Mouse (Mus musculus): ENCODE measurements at regions not wholly inside any gene's neighbourhood (a gene's known extent, or its start where the extent isn't known, plus 50 kb on each side); places are given as distances from the start of the nearest gene placed in this dataset.

GRCm38 (mm10) chr3:52444420-52445119 is 176.4 kb downstream of the Foxo1 start:
- no peak for DNase-seq (ENCODE audit: low spot score)

- DNase-seq (ENCODE audit: low spot score) = no peak
Measured at GRCm38 (mm10) chr3:52443856-52444255, 175.7 kb downstream of the Foxo1 start.

GRCm38 (mm10) chr3:52429014-52429589 is 161.0 kb downstream of the Foxo1 start:
- no peak for DNase-seq (ENCODE audit: low spot score)

- no peak for DNase-seq (ENCODE audit: low spot score)
Measured at GRCm38 (mm10) chr3:52422826-52423225, 154.7 kb downstream of the Foxo1 start.

- DNase-seq (ENCODE audit: low spot score) = no peak
Measured at GRCm38 (mm10) chr3:52416261-52416660, 148.1 kb downstream of the Foxo1 start.

- DNase-seq (ENCODE audit: low spot score) = no peak
Measured at GRCm38 (mm10) chr3:52415361-52415760, 147.2 kb downstream of the Foxo1 start.

GRCm38 (mm10) chr3:52414017-52414416 is 145.9 kb downstream of the Foxo1 start:
- DNase-seq (ENCODE audit: low spot score) = no peak

- DNase-seq (ENCODE audit: low spot score) = no peak
Measured at GRCm38 (mm10) chr3:52413187-52413746, 145.1 kb downstream of the Foxo1 start.

- DNase-seq (ENCODE audit: low spot score) = no peak
Measured at GRCm38 (mm10) chr3:52411356-52411755, 143.2 kb downstream of the Foxo1 start.

- DNase-seq (ENCODE audit: low spot score) = no peak
Measured at GRCm38 (mm10) chr3:52409465-52409864, 141.3 kb downstream of the Foxo1 start.

- DNase-seq (ENCODE audit: low spot score) = no peak
Measured at GRCm38 (mm10) chr3:52406778-52407318, 138.7 kb downstream of the Foxo1 start.

- no peak for DNase-seq (ENCODE audit: low spot score)
Measured at GRCm38 (mm10) chr3:52404636-52405035, 136.5 kb downstream of the Foxo1 start.

- no peak for DNase-seq (ENCODE audit: low spot score)
Measured at GRCm38 (mm10) chr3:52403032-52403431, 134.9 kb downstream of the Foxo1 start.
